In the genomic region with DNA sequence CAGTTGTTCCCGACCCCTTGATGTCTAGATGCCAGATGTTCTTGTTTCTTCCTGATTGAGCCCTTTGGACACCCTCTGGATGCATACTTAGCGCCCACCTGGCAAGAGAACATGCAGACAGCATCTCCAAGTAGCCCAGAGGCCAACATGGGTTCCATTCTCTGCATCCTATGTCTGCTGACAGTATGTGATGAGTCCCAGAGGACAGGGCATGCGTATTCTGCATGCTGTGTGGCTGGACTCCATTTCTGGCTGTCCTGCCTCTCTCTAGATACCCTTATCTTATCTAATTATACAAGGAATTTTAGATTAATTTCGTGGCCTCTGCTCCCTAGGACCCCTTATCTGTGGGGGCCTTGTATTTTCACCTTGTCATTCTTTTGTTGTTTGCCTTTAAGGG, we compare ENCODE assay signal across 12 mouse cellular contexts. TPM values are rescaled to one million over a fixed set of nuclear protein-coding genes. Genes with fewer than 3 reads are reported as not detected.
DNase-seq lines count a peak whose midpoint lies in the region; ATAC-seq lines count a peak whose summit lies in the region.
"Had no signal": no experiment of that assay in that cellular context is flagged by ENCODE, and none has a peak within 500 bp of the region (broad histone marks: within the 10 kb centered on the region; RNA-seq: fewer than 3 reads in every experiment).

No protein-coding gene starts in this region.

- no peak overlapping the region for H3K4me3 ChIP-seq in neural tube, embryonic 11.5 days (ENCODE audit: low read depth, low read length)
- 0 out of 2 replicates have a peak overlapping the region, but pooled peaks have one; percentile 18 for H3K4me3 ChIP-seq in hindbrain, embryonic 10.5 days
- H3K4me3 ChIP-seq in midbrain, embryonic 12.5 days = no peak overlapping the region
- no peak overlapping the region for H3K4me3 ChIP-seq in kidney, embryonic 14.5 days (ENCODE audit: low read length)
- H3K4me3 ChIP-seq: heart, embryonic 15.5 days; intestine, embryonic 15.5 days had no signal

- ATAC-seq in neural tube, embryonic 11.5 days (ENCODE audit: insufficient read depth, low FRiP score, low TSS enrichment) = no peak
- peak; percentile 47; the same call in 1 of the 2 replicates for ATAC-seq in midbrain, embryonic 12.5 days (ENCODE audit: low FRiP score, low read depth)
- ATAC-seq in kidney, embryonic 14.5 days (ENCODE audit: low FRiP score, low TSS enrichment) = no peak
- ATAC-seq: intestine, embryonic 15.5 days had no signal

- no peak overlapping the region for H3K9ac ChIP-seq in neural tube, embryonic 11.5 days (ENCODE audit: low read length)
- no peak overlapping the region for H3K9ac ChIP-seq in midbrain, embryonic 12.5 days (replicated peaks)
- no peak overlapping the region for H3K9ac ChIP-seq in kidney, embryonic 14.5 days (ENCODE audit: low read depth, low read length)
- H3K9ac ChIP-seq: heart, embryonic 15.5 days; intestine, embryonic 15.5 days had no signal

- peaks cover 20% of the 10 kb centered on the region for H3K4me1 ChIP-seq in neural tube, embryonic 11.5 days (ENCODE audit: control insufficient read depth, insufficient read depth, low read length)
- peaks cover 49% of the 10 kb centered on the region for H3K4me1 ChIP-seq in hindbrain, embryonic 10.5 days (replicated peaks)
- H3K4me1 ChIP-seq in midbrain, embryonic 12.5 days = peaks cover 53% of the 10 kb centered on the region
- H3K4me1 ChIP-seq in kidney, embryonic 14.5 days (ENCODE audit: control insufficient read depth, insufficient read depth, low read length) = peaks cover 15% of the 10 kb centered on the region

- peak overlapping the region; percentile 79 for H3K27ac ChIP-seq in neural tube, embryonic 11.5 days (ENCODE audit: low read depth, low read length)
- H3K27ac ChIP-seq in hindbrain, embryonic 10.5 days = peak overlapping the region; percentile 72
- H3K27ac ChIP-seq in midbrain, embryonic 12.5 days (replicated peaks) = peak overlapping the region; percentile 83
- H3K27ac ChIP-seq in kidney, embryonic 14.5 days (ENCODE audit: low read depth, low read length) = no peak overlapping the region
- H3K27ac ChIP-seq: heart, embryonic 15.5 days; intestine, embryonic 15.5 days had no signal

- no peak overlapping the region for H3K4me2 ChIP-seq in neural tube, embryonic 11.5 days (ENCODE audit: low read depth)
- peak overlapping the region; percentile 31; the same call in 1 of the 2 replicates for H3K4me2 ChIP-seq in midbrain, embryonic 12.5 days (replicated peaks)
- H3K4me2 ChIP-seq in kidney, embryonic 14.5 days (replicated peaks; ENCODE audit: low read depth, low read length) = no peak overlapping the region
- H3K4me2 ChIP-seq: heart, embryonic 15.5 days; intestine, embryonic 15.5 days had no signal

- H3K36me3 ChIP-seq in neural tube, embryonic 11.5 days (ENCODE audit: control insufficient read depth, insufficient read depth, low read length) = no peaks in the 10 kb centered on the region
- H3K36me3 ChIP-seq in hindbrain, embryonic 10.5 days = no peaks in the 10 kb centered on the region
- no peaks in the 10 kb centered on the region for H3K36me3 ChIP-seq in midbrain, embryonic 12.5 days
- H3K36me3 ChIP-seq in kidney, embryonic 14.5 days (ENCODE audit: control insufficient read depth, insufficient read depth, low read length) = no peaks in the 10 kb centered on the region
- H3K36me3 ChIP-seq: heart, embryonic 15.5 days; intestine, embryonic 15.5 days had no signal

- DNase-seq in neural tube, embryonic 11.5 days (ENCODE audit: low spot score) = peak; percentile 23
- DNase-seq in neural tube, embryonic 10.5 days (ENCODE audit: extremely low spot score, low spot score) = no peak
- DNase-seq in hindbrain, embryonic 10.5 days (ENCODE audit: low spot score) = peak; percentile 12
- no peak for DNase-seq in liver
- DNase-seq in spleen, postnatal 36 days (ENCODE audit: low spot score in 2 of 2) = no peak
- DNase-seq: cerebellum, adult 9-11 months; kidney, postnatal 36 days; lung, postnatal 14 days had no signal

- H3K9me3 ChIP-seq in neural tube, embryonic 11.5 days (ENCODE audit: control insufficient read depth, low read length) = no peaks in the 10 kb centered on the region
- no peaks in the 10 kb centered on the region for H3K9me3 ChIP-seq in hindbrain, embryonic 10.5 days
- H3K9me3 ChIP-seq in midbrain, embryonic 12.5 days = no peaks in the 10 kb centered on the region
- H3K9me3 ChIP-seq in kidney, embryonic 14.5 days (ENCODE audit: control insufficient read depth, low read length) = no peaks in the 10 kb centered on the region
- H3K9me3 ChIP-seq: heart, embryonic 15.5 days; intestine, embryonic 15.5 days had no signal

- 53% methylated on average over 4 of the region's 4 CpGs for WGBS in neural tube, embryonic 11.5 days
- WGBS in hindbrain, embryonic 10.5 days = 51% methylated on average over 4 of the region's 4 CpGs
- 49% methylated on average over 4 of the region's 4 CpGs for WGBS in midbrain, embryonic 12.5 days
- WGBS in kidney, embryonic 14.5 days = 58% methylated on average over 4 of the region's 4 CpGs

- peaks cover 18% of the 10 kb centered on the region for H3K27me3 ChIP-seq in neural tube, embryonic 11.5 days (ENCODE audit: control insufficient read depth, insufficient read depth, low read length)
- H3K27me3 ChIP-seq in hindbrain, embryonic 10.5 days (ENCODE audit: insufficient read depth, poor library complexity, severe bottlenecking) = peaks cover 57% of the 10 kb centered on the region
- peaks cover 34% of the 10 kb centered on the region for H3K27me3 ChIP-seq in midbrain, embryonic 12.5 days
- H3K27me3 ChIP-seq in kidney, embryonic 14.5 days (ENCODE audit: control insufficient read depth, insufficient read depth, low read length) = peaks cover 13% of the 10 kb centered on the region; the same call in 1 of the 2 replicates

RNA-seq across cellular contexts. Expression of gene Skap1, which starts 2.6 kb away (rescaled TPM):
- 1.8 and 2.1 TPM in 2 replicates for polyA plus RNA-seq in neural tube, embryonic 11.5 days (2014; fragmentation: Nextera tagmentation; extraction: Ambion mirVana)
- 0.61 and 1.3 TPM in 2 replicates for polyA plus RNA-seq in hindbrain, embryonic 10.5 days (2016; fragmentation: Nextera tagmentation; extraction: Ambion mirVana)
- polyA plus RNA-seq in midbrain, embryonic 12.5 days (2016; fragmentation: Nextera tagmentation; extraction: Ambion mirVana) = 1.7 and 2.0 TPM in 2 replicates
- polyA plus RNA-seq in kidney, embryonic 14.5 days (2014; fragmentation: Nextera tagmentation; extraction: Ambion mirVana) = 13.8 and 15.2 TPM in 2 replicates

Comparison
In these comparisons a context has a peak if more than half of its experiments do, and no peak if none do; other contexts are left out.
1. DNase-seq: peak in neural tube, embryonic 11.5 days (single experiment) and hindbrain, embryonic 10.5 days (single experiment); none in neural tube, embryonic 10.5 days (single experiment), liver (single experiment) and spleen, postnatal 36 days (0 of 2).